Mouse (Mus musculus) neural tube, embryonic 15.5 days (tissue): ENCODE results near the gene Fancd2os. TPM values are rescaled to one million over a fixed set of nuclear protein-coding genes. Genes with fewer than 3 reads are reported as not detected.

Experiments used
- ATAC-seq: fragments of 200-750 bp; cut with Nextera tagmentation; 2 replicates; pipeline ENCODE4 v1.8.0; 2017; ENCODE audit warnings: mild to moderate bottlenecking, moderate TSS enrichment, moderate library complexity; ENCODE audit not compliant: low FRiP score
- H3K27ac ChIP-seq: fragments of 300-500 bp; sonication (generic); replicated peaks from 2 replicates; pipeline ENCODE4 v1.5.1; 2015; ENCODE audit warnings: mild to moderate bottlenecking, inconsistent platforms
- H3K27me3 ChIP-seq: fragments of 300-500 bp; sonication (generic); replicated peaks from 2 replicates; pipeline ENCODE4 v1.6.1; 2015; ENCODE audit warnings: inconsistent platforms
- H3K36me3 ChIP-seq: fragments of 300-500 bp; sonication (generic); 2 replicates; pipeline ENCODE4 v1.6.1; 2015; ENCODE audit warnings: inconsistent platforms
- H3K4me1 ChIP-seq: fragments of 300-500 bp; sonication (generic); 2 replicates; pipeline ENCODE4 v1.6.1; 2015; ENCODE audit warnings: inconsistent platforms
- H3K4me2 ChIP-seq: fragments of 300-500 bp; sonication (generic); 2 replicates; pipeline ENCODE4 v1.6.1; 2015; ENCODE audit warnings: inconsistent platforms, mild to moderate bottlenecking, moderate library complexity
- H3K4me3 ChIP-seq: fragments of 300-500 bp; sonication (generic); replicated peaks from 2 replicates; pipeline ENCODE4 v1.5.1; 2015; ENCODE audit warnings: mild to moderate bottlenecking, inconsistent platforms
- H3K9ac ChIP-seq: fragments of 300-500 bp; sonication (generic); replicated peaks from 2 replicates; pipeline ENCODE4 v1.6.1; 2015; ENCODE audit warnings: mild to moderate bottlenecking, inconsistent platforms
- H3K9me3 ChIP-seq: fragments of 300-500 bp; sonication (generic); replicated peaks from 2 replicates; pipeline ENCODE4 v1.6.1; 2016; ENCODE audit warnings: inconsistent platforms
- WGBS: fragments of 180-500 bp; shearing (Covaris S2); methylation state at CpG from one replicate; pipeline ENCODE4 v1.1.7; 2015; ENCODE audit warnings: mixed read lengths; 5-methylcytosine and 5-hydroxymethylcytosine counted together
- polyA plus RNA-seq: library from polyadenylated mRNA; unstranded; fragments of >200 nt; fragmentation: Nextera tagmentation; extraction: Ambion mirVana; gene quantifications from 2 replicates; pipeline ENCODE4 v1.2.1, GENCODE M21; 2015

Fancd2os gene
- polyA plus RNA-seq, 1 experiment from 2014 or later: not detected

GRCm38 (mm10) chr6:113624989-113625770 is 24.7 kb upstream of the Fancd2os start:
- peaks cover 22% of the 10 kb centered on the region for H3K36me3 ChIP-seq
- no peak for ATAC-seq
- H3K4me2 ChIP-seq: peak overlapping the region; percentile 71
- peaks cover 14% of the 10 kb centered on the region for H3K4me1 ChIP-seq
- peak overlapping the region; percentile 84 for H3K9ac ChIP-seq
- H3K4me3 ChIP-seq: peak overlapping the region; percentile 79
- 43% methylated on average over 5 of the region's 5 CpGs for WGBS
- H3K9me3 ChIP-seq: no peaks in the 10 kb centered on the region
- H3K27ac ChIP-seq: peak overlapping the region; percentile 91; the same call in 1 of the 2 replicates
- no peaks in the 10 kb centered on the region for H3K27me3 ChIP-seq

GRCm38 (mm10) chr6:113623941-113624751 is 23.6 kb upstream of the Fancd2os start, which contains the start of gene Vhl:
Vhl (plus strand) TSS chr6:113623959.
- no peaks in the 10 kb centered on the region for H3K9me3 ChIP-seq
- H3K27ac ChIP-seq: peak within 1 kb of the TSS; percentile 91
- ATAC-seq: peak; percentile 89
- WGBS: under 1% methylated on average over 75 of the region's 76 CpGs
- peak within 1 kb of the TSS; percentile 79 for H3K4me3 ChIP-seq
- peaks cover 12% of the 10 kb centered on the region for H3K36me3 ChIP-seq
- H3K4me2 ChIP-seq: peak within 1 kb of the TSS; percentile 71
- no peaks in the 10 kb centered on the region for H3K27me3 ChIP-seq
- H3K9ac ChIP-seq: peak within 1 kb of the TSS; percentile 84
- H3K4me1 ChIP-seq: peaks cover 14% of the 10 kb centered on the region

- Histone ChIP-seq H3K4me1 (peaks cover 14% of the 10 kb centered on the region), H3K27me3 (no peaks in the 10 kb centered on the region), H3K9ac (no peak overlapping the region), H3K9me3 (no peaks in the 10 kb centered on the region), H3K4me2 (peak overlapping the region; percentile 71), H3K27ac (peak overlapping the region; percentile 91), H3K36me3 (peaks cover 8% of the 10 kb centered on the region), H3K4me3 (peak overlapping the region; percentile 79)
- WGBS: 73% methylated on average over 5 of the region's 5 CpGs
- no peak for ATAC-seq
These were observed 22.9 kb upstream of the Fancd2os start for GRCm38 (mm10) chr6:113623386-113623785.

GRCm38 (mm10) chr6:113615489-113615888 is 15.0 kb upstream of the Fancd2os start:
- Histone ChIP-seq H3K36me3 (peaks cover 52% of the 10 kb centered on the region), H3K27ac (no peak overlapping the region), H3K4me3 (no peak overlapping the region), H3K4me2 (no peak overlapping the region), H3K27me3 (no peaks in the 10 kb centered on the region), H3K9me3 (no peaks in the 10 kb centered on the region), H3K4me1 (no peaks in the 10 kb centered on the region), H3K9ac (no peak overlapping the region)
- WGBS: 94% methylated on average over 4 of the region's 4 CpGs
- ATAC-seq: no peak

- H3K4me2 ChIP-seq: no peak overlapping the region
- WGBS: 98% methylated on average over 8 of the region's 8 CpGs
- peaks cover 52% of the 10 kb centered on the region for H3K36me3 ChIP-seq
- H3K4me3 ChIP-seq: no peak overlapping the region
- no peak overlapping the region for H3K27ac ChIP-seq
- no peaks in the 10 kb centered on the region for H3K27me3 ChIP-seq
- no peak overlapping the region for H3K9ac ChIP-seq
- no peaks in the 10 kb centered on the region for H3K4me1 ChIP-seq
- no peaks in the 10 kb centered on the region for H3K9me3 ChIP-seq
- no peak for ATAC-seq
These were observed 14.5 kb upstream of the Fancd2os start for GRCm38 (mm10) chr6:113614997-113615396.

- H3K36me3 ChIP-seq: peaks cover 52% of the 10 kb centered on the region
These were observed 13.6 kb upstream of the Fancd2os start for GRCm38 (mm10) chr6:113614152-113614551.

GRCm38 (mm10) chr6:113612258-113612969 is 11.9 kb upstream of the Fancd2os start:
- Histone ChIP-seq H3K36me3 (peaks cover 45% of the 10 kb centered on the region), H3K4me2 (no peak overlapping the region), H3K4me1 (0 out of 2 replicates have a peak, but pooled peaks cover 6% of the 10 kb centered on the region), H3K9me3 (no peaks in the 10 kb centered on the region), H3K4me3 (no peak overlapping the region), H3K27ac (no peak overlapping the region), H3K27me3 (no peaks in the 10 kb centered on the region), H3K9ac (no peak overlapping the region)
- WGBS: 95% methylated on average over 8 of the region's 8 CpGs
- no peak for ATAC-seq

More at GRCm38 (mm10) chr6:113614152-113614551, 13.6 kb upstream of the Fancd2os start:
- no peak overlapping the region for H3K9ac ChIP-seq
- no peaks in the 10 kb centered on the region for H3K9me3 ChIP-seq
- no peak overlapping the region for H3K4me3 ChIP-seq
- no peak overlapping the region for H3K4me2 ChIP-seq
- 97% methylated on average over 7 of the region's 7 CpGs for WGBS
- no peak overlapping the region for H3K27ac ChIP-seq
- no peaks in the 10 kb centered on the region for H3K27me3 ChIP-seq
- ATAC-seq: no peak
- no peaks in the 10 kb centered on the region for H3K4me1 ChIP-seq

GRCm38 (mm10) chr6:113609293-113609692 is 8.8 kb upstream of the Fancd2os start:
- no peak for ATAC-seq
- Histone ChIP-seq H3K27me3 (no peaks in the 10 kb centered on the region), H3K27ac (no peak overlapping the region), H3K9ac (no peak overlapping the region), H3K36me3 (peaks cover 18% of the 10 kb centered on the region), H3K4me2 (no peak overlapping the region), H3K4me1 (peaks cover 24% of the 10 kb centered on the region), H3K9me3 (no peaks in the 10 kb centered on the region), H3K4me3 (no peak overlapping the region)
- WGBS: 95% methylated on average over 7 of the region's 7 CpGs

GRCm38 (mm10) chr6:113608871-113609270 is 8.4 kb upstream of the Fancd2os start:
- Histone ChIP-seq H3K9me3 (no peaks in the 10 kb centered on the region), H3K4me1 (peaks cover 27% of the 10 kb centered on the region), H3K4me2 (no peak overlapping the region), H3K36me3 (peaks cover 15% of the 10 kb centered on the region), H3K27ac (no peak overlapping the region), H3K27me3 (no peaks in the 10 kb centered on the region), H3K9ac (no peak overlapping the region), H3K4me3 (no peak overlapping the region)
- ATAC-seq: no peak
- 88% methylated on average over 6 of the region's 6 CpGs for WGBS

GRCm38 (mm10) chr6:113605224-113605545 is 4.7 kb upstream of the Fancd2os start:
- no peaks in the 10 kb centered on the region for H3K27me3 ChIP-seq
- no peak for ATAC-seq

More at GRCm38 (mm10) chr6:113605224-113605545, 4.7 kb upstream of the Fancd2os start:
- peak overlapping the region; percentile 96 for H3K4me3 ChIP-seq
- H3K4me2 ChIP-seq: peak overlapping the region; percentile 66
- 3% methylated on average over 10 of the region's 10 CpGs for WGBS
- no peaks in the 10 kb centered on the region for H3K9me3 ChIP-seq
- peak overlapping the region; percentile 88 for H3K27ac ChIP-seq
- peak overlapping the region; percentile 80 for H3K9ac ChIP-seq
- H3K36me3 ChIP-seq: peaks cover 2% of the 10 kb centered on the region; the same call in 1 of the 2 replicates
- H3K4me1 ChIP-seq: peaks cover 27% of the 10 kb centered on the region
